In the genomic region with DNA sequence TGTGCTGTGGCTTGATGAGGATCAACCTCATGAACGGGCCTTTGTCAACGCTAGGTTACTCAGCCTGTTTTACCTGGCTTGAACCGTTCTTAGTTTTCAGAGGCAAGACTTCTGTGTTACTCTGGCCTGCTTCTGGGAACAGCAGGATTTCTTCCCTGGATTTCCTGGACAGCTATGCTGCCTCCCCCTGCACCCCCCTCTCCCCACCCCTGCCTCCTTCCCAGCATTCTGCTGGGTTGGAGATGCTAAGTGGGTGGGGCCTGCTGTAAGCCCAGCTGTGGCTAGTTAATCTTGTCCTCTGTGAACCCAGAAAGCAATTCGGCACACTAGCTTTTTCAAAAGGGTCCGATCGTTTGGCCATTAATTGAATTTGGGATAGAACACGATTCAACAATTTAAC, we compare ENCODE assay signal across 12 mouse cellular contexts. TPM values are rescaled to one million over a fixed set of nuclear protein-coding genes. Genes with fewer than 3 reads are reported as not detected.
DNase-seq lines count a peak whose midpoint lies in the region; ATAC-seq and TF ChIP-seq lines count a peak whose summit lies in the region.
"Had no signal": no experiment of that assay in that cellular context is flagged by ENCODE, and none has a peak within 500 bp of the region (broad histone marks: within the 10 kb centered on the region; RNA-seq: fewer than 3 reads in every experiment).

No protein-coding gene starts in this region.

- H3K9ac ChIP-seq in intestine, embryonic 15.5 days = no peak overlapping the region
- H3K9ac ChIP-seq in intestine, postnatal 0 days (ENCODE audit: low read depth, low read length) = no peak overlapping the region
- no peak overlapping the region for H3K9ac ChIP-seq in hindbrain, embryonic 11.5 days (ENCODE audit: low read depth, low read length)

- H3K4me3 ChIP-seq in intestine, embryonic 15.5 days (replicated peaks) = no peak overlapping the region
- H3K4me3 ChIP-seq in intestine, postnatal 0 days (ENCODE audit: low read depth, low read length) = no peak overlapping the region
- no peak overlapping the region for H3K4me3 ChIP-seq in embryonic facial prominence, embryonic 10.5 days
- no peak overlapping the region for H3K4me3 ChIP-seq in kidney, adult 2 months (ENCODE audit: insufficient read depth, low read depth, low read length)
- H3K4me3 ChIP-seq in hindbrain, embryonic 11.5 days (ENCODE audit: low read depth, low read length) = no peak overlapping the region

- ATAC-seq in intestine, embryonic 15.5 days = peak; percentile 40; the same call in 1 of the 2 replicates
- ATAC-seq in intestine, postnatal 0 days = no peak
- no peak for ATAC-seq in hindbrain, embryonic 11.5 days (ENCODE audit: low FRiP score)
- ATAC-seq: hindbrain, embryonic 16.5 days; midbrain, embryonic 16.5 days; Patski had no signal

- H3K4me1 ChIP-seq in intestine, embryonic 15.5 days (replicated peaks) = peaks cover 16% of the 10 kb centered on the region; the same call in 1 of the 2 replicates
- no peaks in the 10 kb centered on the region for H3K4me1 ChIP-seq in intestine, postnatal 0 days (replicated peaks; ENCODE audit: control insufficient read depth, insufficient read depth, low read length)
- H3K4me1 ChIP-seq in embryonic facial prominence, embryonic 10.5 days = peaks cover 29% of the 10 kb centered on the region
- H3K4me1 ChIP-seq in kidney, adult 2 months (ENCODE audit: control insufficient read depth, insufficient read depth, low read length) = peaks cover 69% of the 10 kb centered on the region
- no peaks in the 10 kb centered on the region for H3K4me1 ChIP-seq in hindbrain, embryonic 11.5 days (replicated peaks; ENCODE audit: control insufficient read depth, insufficient read depth, low read length)

- H3K27ac ChIP-seq in intestine, embryonic 15.5 days = no peak overlapping the region
- no peak overlapping the region for H3K27ac ChIP-seq in intestine, postnatal 0 days (ENCODE audit: low read depth, low read length)
- peak overlapping the region; percentile 30; the same call in 1 of the 2 replicates for H3K27ac ChIP-seq in embryonic facial prominence, embryonic 10.5 days (replicated peaks)
- H3K27ac ChIP-seq in kidney, adult 2 months (ENCODE audit: insufficient read depth, low read depth, low read length) = peak overlapping the region; percentile 61
- H3K27ac ChIP-seq in hindbrain, embryonic 11.5 days (ENCODE audit: low read depth, low read length) = no peak overlapping the region

- H3K9me3 ChIP-seq in intestine, embryonic 15.5 days = no peaks in the 10 kb centered on the region
- no peaks in the 10 kb centered on the region for H3K9me3 ChIP-seq in intestine, postnatal 0 days (ENCODE audit: control insufficient read depth)
- no peaks in the 10 kb centered on the region for H3K9me3 ChIP-seq in embryonic facial prominence, embryonic 10.5 days
- no peaks in the 10 kb centered on the region for H3K9me3 ChIP-seq in hindbrain, embryonic 11.5 days (ENCODE audit: control insufficient read depth, low read length)

- WGBS in intestine, embryonic 15.5 days = 68% methylated on average over 7 of the region's 7 CpGs
- 70% methylated on average over 7 of the region's 7 CpGs for WGBS in intestine, postnatal 0 days
- WGBS in embryonic facial prominence, embryonic 10.5 days = 75% methylated on average over 7 of the region's 7 CpGs
- 20% methylated on average over 7 of the region's 7 CpGs for WGBS in kidney, adult 2 months
- 81% methylated on average over 7 of the region's 7 CpGs for WGBS in hindbrain, embryonic 11.5 days

- DNase-seq in embryonic facial prominence, embryonic 10.5 days (ENCODE audit: low spot score) = peak; percentile 45
- peak; percentile 87 for DNase-seq in kidney, adult 2 months
- peak; percentile 41 for DNase-seq in lung, postnatal 25 days (ENCODE audit: low spot score)
- DNase-seq in left cerebral cortex, adult 9 months (ENCODE audit: low spot score in 2 of 2) = no peak
- DNase-seq in hindbrain, embryonic 11.5 days (ENCODE audit: low spot score) = no peak
- no peak for DNase-seq in spleen, postnatal 10 days (ENCODE audit: low spot score in 2 of 2)
- DNase-seq: cerebellum, adult 2 months had no signal

- no peak for TF ChIP-seq POLR2A in kidney, adult 2 months (IDR thresholded peaks at IDR 0.05; ENCODE audit: low read depth, low read length)

- no peaks in the 10 kb centered on the region for H3K36me3 ChIP-seq in intestine, embryonic 15.5 days
- H3K36me3 ChIP-seq in intestine, postnatal 0 days (ENCODE audit: control insufficient read depth, insufficient read depth) = no peaks in the 10 kb centered on the region
- H3K36me3 ChIP-seq in embryonic facial prominence, embryonic 10.5 days (replicated peaks) = no peaks in the 10 kb centered on the region
- H3K36me3 ChIP-seq in kidney, adult 2 months (ENCODE audit: control insufficient read depth, insufficient read depth, low read length) = no peaks in the 10 kb centered on the region
- no peaks in the 10 kb centered on the region for H3K36me3 ChIP-seq in hindbrain, embryonic 11.5 days (ENCODE audit: control insufficient read depth, insufficient read depth, low read length)

- H3K27me3 ChIP-seq in intestine, embryonic 15.5 days (replicated peaks) = no peaks in the 10 kb centered on the region
- no peaks in the 10 kb centered on the region for H3K27me3 ChIP-seq in intestine, postnatal 0 days (replicated peaks; ENCODE audit: control insufficient read depth, insufficient read depth, low read length)
- H3K27me3 ChIP-seq in embryonic facial prominence, embryonic 10.5 days (replicated peaks; ENCODE audit: low read depth, poor library complexity, severe bottlenecking) = peaks cover 15% of the 10 kb centered on the region; the same call in 1 of the 2 replicates
- no peaks in the 10 kb centered on the region for H3K27me3 ChIP-seq in kidney, adult 2 months (replicated peaks; ENCODE audit: control insufficient read depth, insufficient read depth, low read length)
- H3K27me3 ChIP-seq in hindbrain, embryonic 11.5 days (ENCODE audit: control insufficient read depth, insufficient read depth, low read length) = no peaks in the 10 kb centered on the region
- H3K27me3 ChIP-seq: Patski had no signal

- TF ChIP-seq CTCF in intestine, postnatal 0 days (IDR thresholded peaks at IDR 0.05; ENCODE audit: low read depth) = no peak
- no peak for TF ChIP-seq CTCF in kidney, adult 2 months (conservative IDR thresholded peaks at IDR 0.05; ENCODE audit: insufficient read depth, insufficient read length, low read depth, low read length)

- H3K4me2 ChIP-seq in intestine, embryonic 15.5 days (replicated peaks) = no peak overlapping the region
- no peak overlapping the region for H3K4me2 ChIP-seq in intestine, postnatal 0 days (replicated peaks; ENCODE audit: low read depth)
- H3K4me2 ChIP-seq in hindbrain, embryonic 11.5 days (replicated peaks; ENCODE audit: low read depth, low read length) = no peak overlapping the region

RNA-seq across cellular contexts. Expression of a gene that starts 7.7 kb away (rescaled TPM):
- 87.4 and 92.5 TPM in 2 replicates for polyA plus RNA-seq in intestine, embryonic 15.5 days (2015; fragmentation: Nextera tagmentation; extraction: Ambion mirVana)
- polyA plus RNA-seq in intestine, postnatal 0 days (2015; fragmentation: Nextera tagmentation; extraction: Ambion mirVana) = 255 and 258 TPM in 2 replicates
- 4.4 and 4.9 TPM in 2 replicates for polyA plus RNA-seq in embryonic facial prominence, embryonic 10.5 days (2016; fragmentation: Nextera tagmentation; extraction: Ambion mirVana)
- polyA plus RNA-seq in kidney, adult 2 months (2012; rRNA removed) = 4,855 and 6,899 TPM in 2 replicates
- 26.7 and 27.1 TPM in 2 replicates for polyA plus RNA-seq in hindbrain, embryonic 11.5 days (2014; fragmentation: Nextera tagmentation; extraction: Ambion mirVana)

Comparison
In these comparisons a context has a peak if more than half of its experiments do, and no peak if none do; other contexts are left out.
1. H3K27ac ChIP-seq: peak in embryonic facial prominence, embryonic 10.5 days (single experiment) and kidney, adult 2 months (single experiment); none in intestine, embryonic 15.5 days (single experiment), intestine, postnatal 0 days (single experiment) and hindbrain, embryonic 11.5 days (single experiment).
2. DNase-seq: peak in embryonic facial prominence, embryonic 10.5 days (single experiment), kidney, adult 2 months (single experiment) and lung, postnatal 25 days (single experiment); none in left cerebral cortex, adult 9 months (0 of 2), hindbrain, embryonic 11.5 days (single experiment) and spleen, postnatal 10 days (0 of 2).
3. RNA of a gene that starts 7.7 kb away (polyA plus RNA-seq): 4,855 to 6,899 TPM in kidney, adult 2 months; 255 to 258 TPM in intestine, postnatal 0 days, 87.4 to 92.5 TPM in intestine, embryonic 15.5 days, 26.7 to 27.1 TPM in hindbrain, embryonic 11.5 days and 4.4 to 4.9 TPM in embryonic facial prominence, embryonic 10.5 days; every median in the first group is over 10 times any median in the second.